Mouse (Mus musculus) thymus, adult 2 months (tissue): ENCODE results near the gene Baz2a.

ENCODE experiments used
- CTCF ChIP-seq: fragments of 200-500 bp; IDR thresholded peaks from 2 replicates; pipeline ENCODE4 v1.5.1; 2012; ENCODE audit warnings: mild to moderate bottlenecking, control low read depth, low read length, moderate library complexity, borderline replicate concordance; ENCODE audit not compliant: control insufficient read depth, poor library complexity, insufficient read depth; ENCODE audit errors: extremely low read depth
- POLR2A ChIP-seq: fragments of 200-500 bp; IDR thresholded peaks from 2 replicates; pipeline ENCODE4 v1.6.1; 2012; ENCODE audit warnings: mild to moderate bottlenecking, low read length, control low read depth, moderate library complexity; ENCODE audit not compliant: control insufficient read depth, poor library complexity, insufficient read depth; ENCODE audit errors: extremely low read depth

GRCm38 (mm10) chr10:128096693-128097586, 5.6 kb downstream of the Baz2a start:
- TF ChIP-seq POLR2A, result no peak
- TF ChIP-seq CTCF, result no peak
